Mouse (Mus musculus) heart, embryonic 15.5 days (tissue): ENCODE data around the gene Kif5a. TPM values are rescaled to one million over a fixed set of nuclear protein-coding genes. Genes with fewer than 3 reads are reported as not detected.
"Not testable (repeated sequence)": the region's sequence is repeated elsewhere in the genome, so short reads cannot be mapped to it uniquely, and the experiment has no call there.

Experiments used
- ATAC-seq: fragments of 200-750 bp; cut with Nextera tagmentation; replicated peaks from 2 replicates; pipeline ENCODE4 v1.8.0; 2017; ENCODE audit warnings: low read depth, moderate TSS enrichment; ENCODE audit not compliant: insufficient number of reproducible peaks, insufficient read depth, low FRiP score
- H3K27ac ChIP-seq: fragments of 300-500 bp; sonication (generic); 2 replicates; pipeline ENCODE4 v1.5.1; 2015; ENCODE audit warnings: mild to moderate bottlenecking, inconsistent platforms
- H3K27me3 ChIP-seq: fragments of 300-500 bp; sonication (generic); 2 replicates; pipeline ENCODE4 v1.6.1; 2015; ENCODE audit warnings: inconsistent platforms
- H3K36me3 ChIP-seq: fragments of 300-500 bp; sonication (generic); 2 replicates; pipeline ENCODE4 v1.6.1; 2015; ENCODE audit warnings: mild to moderate bottlenecking, inconsistent platforms
- H3K4me1 ChIP-seq: fragments of 300-500 bp; sonication (generic); replicated peaks from 2 replicates; pipeline ENCODE4 v1.6.1; 2015; ENCODE audit warnings: inconsistent platforms
- H3K4me2 ChIP-seq: fragments of 300-500 bp; sonication (generic); 2 replicates; pipeline ENCODE4 v1.6.1; 2015; ENCODE audit warnings: inconsistent platforms, mild to moderate bottlenecking, moderate library complexity
- H3K4me3 ChIP-seq: fragments of 300-500 bp; sonication (generic); 2 replicates; pipeline ENCODE4 v1.5.1; 2015; ENCODE audit warnings: mild to moderate bottlenecking, inconsistent platforms
- H3K9ac ChIP-seq: fragments of 300-500 bp; sonication (generic); 2 replicates; pipeline ENCODE4 v1.6.1; 2015; ENCODE audit warnings: mild to moderate bottlenecking, inconsistent platforms
- H3K9me3 ChIP-seq: fragments of 300-500 bp; sonication (generic); replicated peaks from 2 replicates; pipeline ENCODE4 v1.6.1; 2016; ENCODE audit warnings: inconsistent platforms
- WGBS: fragments of 180-500 bp; shearing (Covaris S2); methylation state at CpG from one replicate; pipeline ENCODE4 v1.1.7; 2015; ENCODE audit warnings: mixed read lengths; 5-methylcytosine and 5-hydroxymethylcytosine counted together
- polyA plus RNA-seq: library from polyadenylated mRNA; unstranded; fragments of >200 nt; fragmentation: Nextera tagmentation; extraction: Ambion mirVana; gene quantifications from 2 replicates; pipeline ENCODE4 v1.2.1, GENCODE M21; 2015

The Kif5a gene
- polyA plus RNA-seq = 0.35 and 2.3 TPM in 2 replicates

DNA sequence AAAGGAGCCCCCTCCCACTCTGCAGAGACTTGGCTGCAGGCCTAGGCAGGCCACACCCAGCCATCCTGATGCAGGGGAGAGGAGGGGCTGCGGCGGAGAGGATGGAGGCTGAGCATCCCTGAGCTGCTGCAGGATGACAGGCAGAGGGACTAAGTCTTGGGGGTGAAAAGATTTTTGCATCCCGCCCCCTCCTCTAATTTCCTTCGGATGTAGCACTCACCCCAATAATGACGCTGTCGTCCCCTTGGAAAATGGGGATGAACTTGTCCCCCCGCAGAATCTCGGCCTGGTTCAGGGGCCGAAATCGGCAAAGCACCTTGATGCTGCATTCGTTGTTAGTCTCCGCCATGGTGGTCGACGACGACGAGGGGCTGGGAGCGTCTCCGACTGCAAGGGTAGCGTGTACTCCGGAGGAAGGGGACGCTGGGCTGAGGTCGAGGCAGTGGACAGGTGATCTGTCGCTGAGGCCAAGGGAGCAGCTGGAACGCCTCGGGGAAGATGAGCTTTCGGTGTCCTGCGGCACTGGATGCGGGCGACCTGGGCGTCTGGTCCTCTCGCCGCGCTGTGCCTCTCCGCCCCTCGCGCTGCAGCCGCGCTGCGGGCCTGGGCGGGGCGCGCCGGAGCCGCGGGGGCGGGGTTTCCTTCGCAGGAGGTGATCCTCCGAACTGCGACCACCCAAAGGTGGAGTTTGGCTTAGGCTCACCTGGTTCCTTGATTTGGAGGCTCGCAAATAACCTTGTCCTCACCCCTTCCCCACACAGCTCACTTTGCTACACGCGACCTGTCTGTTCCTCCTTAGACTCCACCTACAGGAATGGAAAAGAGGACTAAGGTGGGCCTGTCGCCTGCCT, at the start of gene Kif5a:
Kif5a (minus strand) TSS at position 801 of the 851 bp plus-strand sequence.
- Histone ChIP-seq H3K4me1 (peaks cover 16% of the 10 kb centered on the region), H3K4me3 (peak within 1 kb of the TSS; percentile 51), H3K4me2 (peak within 1 kb of the TSS; percentile 92), H3K36me3 (no peaks in the 10 kb centered on the region), H3K9ac (peak within 1 kb of the TSS; percentile 46), H3K9me3 (no peaks in the 10 kb centered on the region), H3K27ac (no peak within 1 kb of the TSS), H3K27me3 (peaks cover 46% of the 10 kb centered on the region)
- ATAC-seq = no peak
- WGBS = 2% methylated on average over 46 of the region's 53 CpGs

DNA sequence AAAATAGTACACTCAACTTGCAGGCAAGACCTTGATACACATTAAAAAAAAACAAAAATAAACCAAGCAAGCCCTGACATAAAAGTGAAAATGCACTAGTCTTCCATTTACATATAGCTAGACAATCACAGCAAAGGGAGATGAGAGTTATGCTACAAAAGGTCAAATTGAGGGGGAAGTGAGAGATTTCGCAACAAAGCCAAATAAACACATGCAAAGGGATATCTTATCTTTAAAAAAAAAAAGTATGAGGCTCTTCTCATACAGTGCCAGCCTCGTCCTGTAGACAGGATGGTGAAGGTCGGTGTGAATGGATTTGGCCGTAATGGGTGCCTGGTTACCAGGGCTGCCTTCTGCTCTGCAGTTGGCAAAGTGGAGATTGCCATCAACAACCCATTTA, 49.7 kb upstream of the Kif5a start:
- peaks cover 14% of the 10 kb centered on the region for H3K36me3 ChIP-seq
- H3K4me2 ChIP-seq = peak overlapping the region; percentile 79; the same call in 1 of the 2 replicates
- 58% methylated on average over 4 of the region's 4 CpGs for WGBS
- no peak overlapping the region for H3K27ac ChIP-seq
- no peaks in the 10 kb centered on the region for H3K27me3 ChIP-seq
- H3K9me3 ChIP-seq = no peaks in the 10 kb centered on the region
- H3K4me1 ChIP-seq = peaks cover 19% of the 10 kb centered on the region
- no peak overlapping the region for H3K4me3 ChIP-seq
- no peak overlapping the region for H3K9ac ChIP-seq
- ATAC-seq = no peak

DNA sequence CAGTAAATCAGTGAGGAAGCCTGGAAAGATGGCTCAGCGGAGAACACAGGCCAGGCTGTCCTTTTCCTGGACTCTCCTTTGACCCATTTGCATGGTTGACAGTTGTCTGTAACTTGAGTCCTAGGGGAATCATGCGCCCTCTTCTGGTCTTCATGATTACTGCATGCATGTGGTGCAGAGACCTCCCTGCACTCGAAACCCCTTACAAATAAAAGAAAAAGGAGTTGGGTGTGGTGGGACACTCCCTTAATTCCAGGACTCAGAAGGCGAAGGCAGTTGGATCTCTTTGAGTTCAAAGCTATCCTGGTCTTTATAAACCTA, 49.2 kb upstream of the Kif5a start:
- 1% methylated on average over 4 of the region's 4 CpGs for WGBS
- Histone ChIP-seq H3K36me3 (peaks cover 19% of the 10 kb centered on the region), H3K4me2 (peak overlapping the region; percentile 79), H3K9me3 (no peaks in the 10 kb centered on the region), H3K4me1 (peaks cover 19% of the 10 kb centered on the region), H3K4me3 (peak overlapping the region; percentile 92), H3K27me3 (no peaks in the 10 kb centered on the region), H3K9ac (peak overlapping the region; percentile 92), H3K27ac (peak overlapping the region; percentile 82)
- ATAC-seq = peak; percentile 45

DNA sequence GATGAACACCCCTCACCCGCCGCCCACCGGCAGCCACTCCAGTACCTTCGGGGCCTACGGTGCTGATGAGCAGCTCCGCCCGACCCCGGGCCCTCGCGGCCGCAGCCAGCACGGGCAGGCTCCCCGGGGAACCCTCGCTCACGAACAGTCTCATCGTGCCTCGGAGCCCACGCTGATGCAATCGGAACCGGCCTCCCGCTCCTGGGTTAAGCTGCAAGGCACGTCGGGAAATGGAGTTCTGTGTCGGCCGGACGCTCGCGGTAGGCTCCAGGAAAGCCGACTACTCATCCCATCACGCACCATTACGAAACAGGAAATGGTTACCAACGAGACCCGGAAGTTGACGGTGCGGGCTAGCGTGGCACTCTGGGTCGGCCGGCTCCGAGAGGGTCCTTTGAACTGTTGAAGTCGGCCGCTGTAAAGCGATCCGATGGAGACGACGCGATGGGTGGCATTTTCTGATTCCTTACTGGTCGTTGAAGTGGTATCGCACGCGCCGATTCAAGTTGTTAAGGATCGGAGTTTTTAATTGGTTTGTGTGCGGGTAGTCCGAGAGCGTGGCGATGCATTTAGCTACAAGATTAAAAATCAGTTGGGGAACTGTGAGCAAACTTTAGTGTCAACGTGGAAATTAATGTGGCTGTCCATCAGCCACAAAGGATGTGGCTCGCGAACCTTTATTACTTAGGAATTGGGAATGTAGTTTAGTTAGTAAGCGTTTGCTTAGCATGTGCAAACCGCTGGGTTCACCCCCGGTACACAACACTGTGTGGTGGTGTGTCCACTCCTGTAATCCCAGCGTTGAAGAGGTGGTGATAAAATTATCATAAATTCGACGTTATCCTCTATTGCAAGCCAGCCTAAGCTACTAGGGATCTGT, 48.6 kb upstream of the Kif5a start, which contains the start of gene Mars:
Mars (minus strand) TSS at position 311 of the 880 bp plus-strand sequence.
- peak within 1 kb of the TSS; percentile 82 for H3K27ac ChIP-seq
- whole genome bisulfite sequencing = under 1% methylated on average over 65 of the region's 65 CpGs
- ATAC-seq = peak; percentile 96
- peak within 1 kb of the TSS; percentile 79 for H3K4me2 ChIP-seq
- no peaks in the 10 kb centered on the region for H3K9me3 ChIP-seq
- H3K4me1 ChIP-seq = peaks cover 19% of the 10 kb centered on the region
- H3K36me3 ChIP-seq = peaks cover 25% of the 10 kb centered on the region
- H3K9ac ChIP-seq = peak within 1 kb of the TSS; percentile 92
- no peaks in the 10 kb centered on the region for H3K27me3 ChIP-seq
- peak within 1 kb of the TSS; percentile 92 for H3K4me3 ChIP-seq

DNA sequence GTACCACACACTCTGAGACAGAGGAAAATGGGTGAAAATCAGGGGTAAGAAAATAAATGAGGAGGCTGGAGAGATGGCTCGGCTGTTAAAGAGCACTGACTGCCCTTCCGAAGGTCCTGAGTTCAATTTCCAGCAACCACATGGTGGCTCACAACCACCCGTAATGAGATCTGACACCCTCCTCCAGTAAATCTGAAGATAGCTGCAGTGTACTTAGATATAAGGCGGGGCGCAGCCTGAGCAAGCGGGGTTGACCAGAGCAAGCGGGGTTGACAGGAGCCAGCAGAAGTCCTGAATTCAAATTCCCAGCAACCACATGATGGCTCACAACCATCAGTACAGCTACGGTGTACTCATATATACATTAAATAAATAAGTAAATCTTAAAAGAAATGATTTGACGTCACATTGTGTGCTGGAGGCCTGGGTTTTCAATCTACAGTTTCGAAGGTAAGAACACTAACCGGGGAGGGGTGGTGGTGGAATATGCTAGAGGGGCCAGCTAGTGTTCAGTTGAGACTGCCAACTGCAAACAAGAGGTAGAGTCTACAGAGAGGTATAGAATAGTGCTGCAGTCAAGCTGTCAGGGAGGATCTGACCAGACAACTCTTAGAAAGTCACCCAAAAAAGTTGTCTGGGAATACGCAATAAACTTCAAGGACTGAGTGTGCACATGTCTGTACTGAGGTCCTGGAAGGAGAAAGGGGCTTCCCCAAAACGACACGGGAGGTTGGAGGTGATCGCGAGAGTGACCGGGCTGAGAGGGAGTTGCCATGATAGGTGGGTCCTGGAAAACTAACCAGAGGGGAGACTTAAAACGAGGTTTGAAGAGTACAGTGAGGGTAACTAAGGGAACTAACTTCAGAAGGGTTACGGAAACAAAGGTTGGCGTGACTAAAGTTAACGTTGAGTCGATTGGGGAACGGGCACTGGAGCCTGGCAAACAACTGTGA, 47.7 kb upstream of the Kif5a start:
- Histone ChIP-seq H3K36me3 (peaks cover 34% of the 10 kb centered on the region), H3K9ac (peak overlapping the region; percentile 92), H3K4me2 (peak overlapping the region; percentile 79), H3K4me3 (peak overlapping the region; percentile 92), H3K27ac (peak overlapping the region; percentile 82), H3K27me3 (no peaks in the 10 kb centered on the region), H3K9me3 (no peaks in the 10 kb centered on the region), H3K4me1 (peaks cover 19% of the 10 kb centered on the region)
- no peak for ATAC-seq
- WGBS = 32% methylated on average over 23 of the region's 23 CpGs

DNA sequence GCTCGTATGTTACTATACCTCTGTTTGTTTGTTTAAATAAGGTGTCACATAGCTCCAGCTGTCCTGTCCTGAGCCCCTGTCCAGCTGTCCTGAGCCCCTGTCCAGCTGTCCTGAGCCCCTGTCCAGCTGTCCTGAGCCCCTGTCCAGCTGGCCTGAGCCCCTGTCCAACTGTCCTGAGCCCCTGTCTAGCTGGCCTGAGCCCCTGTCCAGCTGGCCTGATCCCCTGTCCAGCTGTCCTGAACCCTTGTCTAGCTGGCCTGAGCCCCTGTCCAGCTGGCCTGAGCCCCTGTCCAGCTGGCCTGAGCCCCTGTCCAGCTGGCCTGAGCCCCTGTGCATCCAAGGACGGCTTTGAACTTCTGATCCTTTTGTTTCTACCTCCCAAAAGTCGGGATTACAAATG, 46.0 kb upstream of the Kif5a start:
- ATAC-seq, H3K9me3 ChIP-seq, H3K4me3 ChIP-seq, H3K9ac ChIP-seq, H3K27ac ChIP-seq, H3K4me2 ChIP-seq, H3K27me3 ChIP-seq: not testable (repeated sequence)
- peaks cover 19% of the 10 kb centered on the region for H3K4me1 ChIP-seq
- 85% methylated on average over 3 of the region's 3 CpGs for WGBS
- H3K36me3 ChIP-seq = peaks cover 50% of the 10 kb centered on the region

DNA sequence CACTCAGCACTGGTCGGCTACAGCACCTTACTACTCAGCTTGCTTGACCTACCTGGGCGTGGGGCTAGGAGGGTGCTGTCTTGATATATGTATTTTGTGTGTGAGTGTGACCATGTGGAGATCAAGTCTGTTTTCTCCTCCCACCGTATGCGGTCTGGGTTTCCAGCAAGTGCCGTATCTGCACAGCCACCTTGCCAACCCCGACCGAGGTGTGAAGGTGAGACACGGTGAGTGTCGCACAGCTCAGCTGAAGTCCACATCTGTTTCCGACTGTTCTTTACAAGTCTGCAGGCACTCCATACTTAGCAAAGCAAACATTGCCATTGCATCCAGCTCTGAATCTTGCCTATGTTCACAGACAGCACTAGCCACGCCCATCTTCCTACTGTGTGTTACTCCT, 40.0 kb upstream of the Kif5a start:
- WGBS = 91% methylated on average over 11 of the region's 11 CpGs
- Histone ChIP-seq H3K9me3 (no peaks in the 10 kb centered on the region), H3K4me2 (no peak overlapping the region), H3K4me1 (no peaks in the 10 kb centered on the region), H3K36me3 (peaks cover 93% of the 10 kb centered on the region), H3K9ac (no peak overlapping the region), H3K27me3 (no peaks in the 10 kb centered on the region), H3K4me3 (no peak overlapping the region), H3K27ac (no peak overlapping the region)
- ATAC-seq = no peak

DNA sequence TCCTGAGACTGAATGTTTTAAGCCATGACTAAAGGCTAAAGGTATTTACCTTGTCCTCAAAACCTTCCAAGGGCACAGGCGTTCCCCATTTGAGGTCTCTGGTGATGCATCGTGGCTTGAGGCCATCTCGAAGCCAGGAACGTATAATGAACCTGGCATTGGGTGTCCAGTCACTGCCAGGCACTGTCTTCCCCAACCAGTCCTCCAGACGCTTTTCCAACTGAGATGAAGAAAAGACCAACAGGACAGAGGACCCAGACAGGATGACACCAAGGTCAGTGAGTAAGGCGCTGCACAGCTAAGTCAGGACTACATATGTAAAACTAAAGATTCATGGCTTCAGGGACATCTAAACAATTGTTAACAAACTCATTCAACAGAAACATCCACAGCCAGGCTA, 37.2 kb upstream of the Kif5a start:
- Histone ChIP-seq H3K27me3 (no peaks in the 10 kb centered on the region), H3K36me3 (peaks cover 89% of the 10 kb centered on the region), H3K27ac (no peak overlapping the region), H3K4me2 (no peak overlapping the region), H3K4me1 (peaks cover 13% of the 10 kb centered on the region), H3K9ac (no peak overlapping the region), H3K4me3 (no peak overlapping the region), H3K9me3 (no peaks in the 10 kb centered on the region)
- WGBS = 90% methylated on average over 6 of the region's 6 CpGs
- no peak for ATAC-seq

DNA sequence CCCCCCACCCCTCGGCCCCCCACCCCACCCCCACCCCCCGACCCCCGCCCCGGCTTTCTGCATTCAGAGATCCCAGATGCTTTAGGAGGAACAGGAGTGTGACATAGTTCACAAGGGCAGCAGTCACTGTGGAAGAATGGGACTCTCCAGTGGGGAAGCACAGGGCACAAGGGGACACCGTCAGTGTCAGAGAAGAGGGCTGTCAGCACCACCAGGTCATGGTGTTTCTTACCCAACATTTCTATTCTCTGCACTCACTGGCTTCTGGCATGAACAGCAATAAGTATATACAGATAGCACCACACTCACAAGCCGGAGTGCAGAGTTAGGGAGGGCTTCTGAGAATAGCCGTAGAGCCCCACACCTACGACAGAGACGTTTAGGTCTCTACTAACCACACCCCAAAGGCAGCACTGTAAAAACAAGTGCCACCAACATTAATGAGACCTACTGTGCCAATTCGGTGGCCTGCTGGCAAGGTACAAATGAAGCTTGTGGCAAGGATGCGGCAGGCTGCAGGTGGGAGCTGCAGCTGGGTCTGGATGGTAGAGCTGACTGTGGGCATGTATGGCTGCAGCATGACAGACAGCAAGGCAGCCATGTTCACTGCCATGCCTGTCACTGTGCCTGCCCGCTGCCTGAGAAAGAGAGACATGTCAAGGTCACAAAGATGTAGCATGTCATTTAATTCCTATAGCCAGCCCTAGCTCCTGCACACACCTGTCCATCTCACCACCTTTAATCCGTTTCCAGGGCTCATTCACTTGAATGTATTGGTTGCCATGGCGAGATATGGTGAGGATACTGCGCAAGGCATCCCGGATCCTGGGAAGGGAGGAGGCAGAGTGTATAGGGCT, 34.1 kb upstream of the Kif5a start:
- Histone ChIP-seq H3K27me3 (no peaks in the 10 kb centered on the region), H3K4me3 (no peak overlapping the region), H3K4me2 (no peak overlapping the region), H3K36me3 (peaks cover 77% of the 10 kb centered on the region), H3K4me1 (peaks cover 31% of the 10 kb centered on the region), H3K9me3 (no peaks in the 10 kb centered on the region), H3K9ac (no peak overlapping the region), H3K27ac (peak overlapping the region; percentile 57)
- peak; percentile 41; the same call in 1 of the 2 replicates for ATAC-seq
- WGBS = 67% methylated on average over 16 of the region's 16 CpGs
